Mouse (Mus musculus) T-helper 2 cell (primary cell): ENCODE data around the gene Intu.

Source experiments
- in situ Hi-C: fragments of 300-600 bp; cut with MboI, MseI; formaldehyde crosslinking; loops from one replicate; pipeline ENCODE4 v1.15.1; 2025; ENCODE audit warnings: high pct_unique_total_duplicates

Intu gene

DNA sequence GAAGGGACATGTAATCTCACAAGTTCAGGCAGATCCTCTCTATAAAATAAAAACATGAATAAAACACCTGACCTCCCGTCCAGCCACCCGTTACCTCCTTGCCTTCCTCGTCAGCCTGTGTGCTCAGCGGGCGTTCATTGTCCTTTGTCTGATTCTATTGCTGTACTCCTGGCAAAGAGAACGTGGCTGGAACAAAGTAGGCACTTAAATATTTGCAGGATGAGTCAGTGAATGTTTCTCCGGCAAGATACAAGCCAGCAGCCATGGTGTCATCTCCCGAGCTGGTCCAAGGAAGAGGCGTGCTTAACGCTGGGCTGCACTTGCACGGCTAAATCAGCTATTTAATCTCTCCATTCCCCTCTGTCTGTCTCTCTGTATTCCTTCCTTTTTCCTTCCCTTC, 151.3 kb downstream of the Intu start:
- in situ Hi-C loops, result no loop called here

DNA sequence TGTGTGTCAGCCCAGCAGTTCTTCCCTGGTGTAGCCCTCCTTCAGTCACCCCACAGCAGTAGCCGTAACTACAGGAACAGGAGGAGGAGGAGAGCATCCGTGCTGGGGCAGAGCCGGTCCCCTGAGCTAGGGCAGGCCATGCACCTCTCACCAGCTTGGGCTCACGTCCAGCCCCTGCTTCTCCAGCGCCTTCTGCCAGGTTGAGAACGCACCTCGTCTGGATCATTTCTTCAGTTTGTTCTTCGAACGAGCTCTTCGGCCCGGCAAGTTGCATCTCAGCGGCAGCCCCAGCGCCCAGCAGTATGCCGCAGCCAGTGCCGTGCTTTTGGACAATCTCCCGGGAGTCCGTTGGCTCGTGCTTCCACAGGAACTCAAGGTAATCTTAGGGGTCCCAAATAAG, 152.1 kb downstream of the Intu start:
- in situ Hi-C loops, result no loop called here

DNA sequence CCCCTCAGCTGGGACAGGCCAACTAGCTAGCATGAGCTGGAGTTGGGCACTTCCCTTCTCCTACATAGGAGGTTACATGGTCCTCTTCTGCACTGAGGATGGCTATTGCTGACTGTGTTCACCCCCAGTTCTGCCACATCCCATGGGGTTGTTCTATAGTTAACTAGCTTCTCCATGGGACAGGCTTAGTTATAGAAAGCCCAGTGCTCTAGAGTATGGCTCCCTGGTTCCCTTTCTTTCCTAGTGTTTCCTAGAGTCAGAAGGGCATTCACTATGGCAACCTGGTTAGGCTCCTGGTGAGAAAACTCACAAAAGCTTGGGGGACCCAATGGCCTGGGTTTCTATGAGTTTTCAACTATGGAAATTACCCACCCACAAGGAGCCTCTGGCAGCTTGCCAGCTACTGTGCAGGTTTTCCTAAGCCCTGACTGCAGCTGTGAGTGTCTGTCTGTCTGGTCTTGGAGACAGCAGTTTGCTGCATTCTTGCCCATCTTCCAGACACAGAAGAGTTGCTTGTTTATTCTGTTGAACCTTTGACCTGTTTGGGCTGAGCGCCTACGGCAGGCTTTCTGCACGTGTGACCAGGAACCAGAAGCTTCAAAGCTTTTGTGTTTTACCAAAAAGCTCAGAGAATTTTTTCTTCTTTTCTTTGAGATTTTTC, 154.9 kb downstream of the Intu start:
- in situ Hi-C loops, result no loop called here

DNA sequence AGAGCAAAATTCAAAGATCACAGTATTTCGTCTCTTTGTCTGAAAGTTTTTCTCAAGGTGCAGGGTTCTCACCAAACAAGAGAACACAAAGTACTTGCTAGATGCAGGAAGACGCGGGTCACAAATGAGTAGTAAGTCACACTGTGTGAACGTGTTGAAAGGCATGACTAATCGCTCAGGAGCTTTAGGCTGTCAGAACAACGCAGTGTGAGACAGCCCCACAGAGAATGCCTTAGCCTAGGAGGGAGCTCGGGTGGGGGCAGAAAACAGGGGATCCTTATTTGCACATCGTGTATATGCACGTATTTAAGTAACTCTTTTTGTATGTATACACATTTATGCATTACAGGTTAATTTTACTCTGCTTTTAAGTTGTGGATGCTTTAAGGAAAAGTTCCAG, 155.8 kb downstream of the Intu start:
- in situ Hi-C loops, result no loop called here

DNA sequence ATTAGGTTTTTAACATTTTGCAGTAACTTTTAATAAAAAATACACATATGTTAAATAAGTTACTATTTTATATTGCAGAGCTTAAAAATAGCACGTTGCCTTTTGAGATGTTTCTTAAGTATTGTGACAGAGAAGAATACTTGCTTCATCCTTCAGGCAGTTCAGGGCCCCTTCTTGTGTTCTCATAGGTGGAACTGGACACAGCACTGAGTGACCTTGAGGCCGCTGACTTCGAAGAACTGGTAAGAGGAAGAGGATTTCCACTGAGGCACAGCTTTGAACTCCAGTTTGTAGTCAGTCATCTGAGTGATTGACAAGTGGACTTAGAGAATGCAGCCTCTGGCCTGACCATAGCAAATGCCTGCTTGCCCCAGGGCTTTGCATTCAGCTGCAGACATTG, 156.5 kb downstream of the Intu start:
- in situ Hi-C loops, result no loop called here

GRCm38 (mm10) chr3:40691566-40691965, 160.5 kb downstream of the Intu start:
- in situ Hi-C loops, result no loop called here

DNA sequence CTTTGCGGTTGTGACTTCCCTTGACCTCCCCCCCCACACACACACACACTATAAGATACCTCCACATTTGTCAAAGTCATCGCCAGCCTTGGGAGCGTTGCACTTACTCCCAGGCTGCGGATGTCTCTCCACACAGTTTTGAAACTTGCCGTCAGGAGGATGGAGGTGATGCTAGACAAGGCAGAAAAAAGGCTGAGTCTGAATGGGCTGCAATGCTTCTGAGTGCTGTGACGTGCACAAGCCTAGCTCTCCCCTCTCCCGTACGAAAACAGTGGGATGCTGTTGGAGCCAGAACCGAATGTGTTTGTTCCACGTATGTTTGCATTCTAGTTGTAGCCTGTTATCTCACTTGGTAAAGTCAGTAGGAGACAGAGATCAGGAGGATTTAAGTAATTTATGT, 162.3 kb downstream of the Intu start:
- in situ Hi-C loops, result no loop called here

GRCm38 (mm10) chr3:40693960-40694359, 162.9 kb downstream of the Intu start:
- in situ Hi-C loops, result no loop called here

GRCm38 (mm10) chr3:40694438-40694837, 163.4 kb downstream of the Intu start:
- in situ Hi-C loops, result no loop called here

- in situ Hi-C loops, result no loop called here
Observed at GRCm38 (mm10) chr3:40695162-40695561, 164.1 kb downstream of the Intu start.

- in situ Hi-C loops, result no loop called here
Observed at GRCm38 (mm10) chr3:40698834-40699233, 167.7 kb downstream of the Intu start.

- in situ Hi-C loops, result loop anchor here (25.0 kb wide), 1 partner anchor 1818 kb away; the partner anchor contains the start of gene Fat4
Observed at GRCm38 (mm10) chr3:40704816-40705430, 173.8 kb downstream of the Intu start.

- in situ Hi-C loops, result loop anchor here (25.0 kb wide), 1 partner anchor 1821 kb away; the partner anchor contains the start of gene Fat4
Observed at GRCm38 (mm10) chr3:40708655-40709054, 177.6 kb downstream of the Intu start, which contains the start of gene Slc25a31. Gene Slc25a31, plus strand, starts transcription at chr3:40708855.

DNA sequence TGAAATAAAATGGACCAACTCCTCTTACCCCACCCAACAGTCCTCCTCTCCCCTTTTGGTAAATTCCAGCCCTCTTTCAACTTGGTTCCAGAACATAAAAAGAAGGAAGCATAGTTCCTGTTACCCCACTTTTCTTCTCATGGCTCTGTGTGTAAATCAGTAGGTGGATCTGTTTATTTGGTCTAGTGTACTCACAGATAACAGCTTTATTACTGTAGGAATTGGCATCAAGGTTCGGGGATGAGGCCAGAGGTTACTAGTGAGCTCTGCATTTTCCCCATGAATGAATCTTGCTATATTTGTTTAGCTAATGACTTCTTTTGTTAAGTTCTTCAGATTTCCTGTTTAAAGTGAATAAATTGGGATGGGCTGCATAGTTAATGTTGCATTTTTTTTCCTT, 185.0 kb downstream of the Intu start:
- in situ Hi-C loops, result loop anchor here (25.0 kb wide), 1 partner anchor 1829 kb away; the partner anchor contains the start of gene Fat4

- in situ Hi-C loops, result loop anchor here (25.0 kb wide), 1 partner anchor 1832 kb away; the partner anchor contains the start of gene Fat4
Observed at GRCm38 (mm10) chr3:40719022-40719421, 187.9 kb downstream of the Intu start.

DNA sequence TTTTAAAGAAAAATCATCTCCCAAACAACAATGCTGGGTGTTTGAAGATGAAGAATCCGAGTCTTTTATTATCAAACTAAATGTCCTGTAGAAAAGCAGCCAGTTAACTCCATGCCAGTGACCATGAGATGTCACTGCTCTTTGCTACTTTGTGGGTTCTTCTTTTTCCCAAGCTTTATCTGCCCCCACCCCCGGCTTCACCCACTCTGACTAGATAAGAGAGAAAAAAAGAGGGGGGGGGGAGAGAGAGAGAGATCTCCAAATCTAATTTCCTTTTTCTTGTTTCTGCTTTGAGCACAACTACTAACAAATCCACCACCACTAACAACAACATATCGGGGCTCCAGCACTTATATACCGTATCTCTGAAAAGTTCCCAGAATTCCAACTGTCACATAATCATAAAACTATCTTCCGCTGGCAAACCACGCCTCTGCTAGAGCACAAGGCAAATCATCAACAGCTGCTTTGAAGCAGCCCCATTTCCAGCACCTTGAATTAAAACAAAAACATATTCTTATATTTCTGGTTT, 207.4 kb downstream of the Intu start:
- in situ Hi-C loops, result loop anchor here (5.0 kb wide), 1 partner anchor 211 kb away; no protein-coding TSS in a partner anchor

DNA sequence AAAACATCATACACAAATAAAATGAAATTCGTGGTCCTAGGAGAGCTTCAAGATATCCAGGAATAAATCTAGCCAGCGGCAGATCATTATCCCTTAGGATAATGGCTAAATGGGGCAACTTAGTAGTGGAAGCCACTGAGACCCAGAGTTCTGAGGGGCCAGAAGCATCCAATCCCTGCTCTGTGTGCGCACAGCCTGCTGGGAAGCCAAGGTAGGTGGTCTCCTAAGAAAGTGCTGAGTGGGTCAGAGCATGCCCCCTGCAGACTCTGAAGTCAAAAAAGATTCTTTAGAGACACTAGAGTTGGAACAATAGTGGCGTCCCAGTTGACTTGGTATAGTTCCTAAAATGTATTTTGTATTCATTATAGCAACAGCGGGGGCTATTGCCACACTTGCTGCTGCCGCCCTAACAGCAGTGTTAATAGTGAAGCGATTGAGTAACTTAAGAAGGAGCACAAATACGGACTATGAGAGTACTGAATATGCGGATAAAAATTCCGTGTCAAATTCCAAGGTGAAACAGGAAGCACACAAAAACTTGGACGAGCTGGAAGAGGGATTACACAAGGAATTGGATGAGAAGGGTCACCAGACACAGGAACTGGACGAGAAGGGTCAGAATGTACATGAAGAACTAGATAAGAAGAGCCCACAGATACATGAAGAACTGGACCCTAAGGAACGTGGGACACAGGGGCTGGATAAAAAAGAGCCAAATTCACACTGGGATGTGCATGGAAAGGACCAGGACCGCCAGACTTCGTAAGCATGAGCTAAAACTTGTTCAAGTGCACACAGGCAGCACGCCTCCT, 213.1 kb downstream of the Intu start, which contains the start of gene Hspa4l:
Gene Hspa4l, plus strand, starts transcription at position 472 of the 812 bp plus-strand sequence.
- in situ Hi-C loops, result no loop called here

DNA sequence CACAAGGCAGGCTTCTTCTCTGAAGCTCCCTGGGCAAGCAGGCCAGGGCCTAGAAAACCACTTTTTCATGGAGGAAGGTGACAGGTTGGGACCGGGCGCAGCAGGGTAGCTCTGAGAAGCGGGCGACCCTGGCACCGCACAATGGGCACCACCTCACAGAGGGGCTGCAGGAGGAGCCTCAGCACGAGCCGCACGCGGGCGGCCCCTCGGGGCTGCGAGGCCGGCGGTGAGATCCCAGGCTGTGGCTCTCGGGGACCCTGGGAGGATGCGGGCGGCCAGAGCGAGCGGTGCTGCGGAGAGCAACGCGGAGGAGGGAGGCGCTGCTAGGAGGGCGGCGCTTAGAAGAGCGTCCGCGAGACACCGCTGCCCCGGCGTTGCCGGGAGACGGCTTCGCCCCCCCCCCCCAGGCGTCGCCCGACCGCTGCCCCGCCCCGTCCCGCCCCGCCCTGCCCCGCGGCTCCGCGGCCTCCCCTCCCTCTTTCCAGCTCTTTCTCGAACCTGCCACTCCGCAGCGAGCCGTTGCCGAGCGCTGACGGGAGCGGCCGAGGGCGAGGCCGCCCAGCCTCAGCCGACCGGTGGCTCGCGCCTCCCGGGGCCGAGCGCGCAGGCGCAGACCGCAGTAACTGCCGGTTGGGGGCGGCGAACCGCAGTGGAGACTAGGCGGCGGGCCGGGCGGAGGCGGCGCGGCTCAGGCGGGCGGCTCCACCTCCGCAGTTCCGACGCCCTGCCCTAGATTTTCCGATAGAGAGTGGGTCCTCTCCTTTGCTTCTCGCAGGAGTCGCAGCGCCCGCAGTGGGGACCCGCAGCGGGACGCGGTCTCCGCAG, 214.0 kb downstream of the Intu start:
- in situ Hi-C loops, result no loop called here

DNA sequence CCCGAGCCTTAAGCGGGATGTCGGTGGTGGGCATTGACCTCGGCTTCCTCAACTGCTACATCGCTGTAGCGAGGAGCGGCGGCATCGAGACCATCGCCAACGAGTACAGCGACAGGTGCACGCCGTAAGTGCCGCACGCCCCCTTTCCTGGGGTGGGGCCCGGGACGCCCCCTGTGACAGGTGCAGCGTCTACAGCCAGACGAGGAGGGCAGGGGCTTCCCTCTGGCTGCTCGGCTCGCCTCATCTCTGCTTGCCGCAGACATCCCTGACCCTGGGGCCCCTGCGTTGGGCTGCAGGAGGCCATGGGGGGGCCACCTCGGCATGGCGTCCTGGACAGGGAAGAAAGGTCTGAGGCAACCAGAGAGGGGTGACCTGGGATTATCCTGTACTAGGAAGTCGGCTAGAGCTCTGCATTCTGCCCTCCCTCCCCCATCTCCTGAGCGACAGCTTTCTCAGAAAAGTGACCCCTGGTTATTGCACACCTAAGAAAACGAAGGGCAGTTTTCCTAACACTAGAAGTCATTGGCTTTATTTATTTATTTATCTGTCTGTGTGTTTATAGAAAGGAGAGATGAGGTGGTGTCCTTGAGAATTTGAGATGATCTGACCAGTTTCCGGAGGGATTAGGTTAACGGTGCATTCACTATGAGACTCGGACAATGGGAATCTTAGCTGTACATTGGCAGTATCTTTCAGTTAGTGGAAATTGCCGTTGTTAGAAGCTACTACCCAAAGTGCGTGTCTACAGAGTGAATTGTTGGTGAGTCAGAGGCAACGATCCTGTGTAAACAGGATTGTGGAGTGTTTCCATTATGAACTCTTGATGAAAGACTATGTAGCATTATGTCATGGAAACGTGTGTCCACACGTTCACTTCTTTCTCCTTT, 214.8 kb downstream of the Intu start:
- in situ Hi-C loops, result no loop called here
